Mouse (Mus musculus) effector memory CD4-positive, alpha-beta T cell, adult 5 months (primary cell): ENCODE results near the gene Itga2. TPM values are rescaled to one million over a fixed set of nuclear protein-coding genes. Genes with fewer than 3 reads are reported as not detected.

ENCODE experiments used
- polyA plus RNA-seq: library from polyadenylated mRNA; unstranded; fragments of 100-300 nt; shearing (Covaris generic); gene quantifications from one replicate; pipeline ENCODE4 v1.2.1, GENCODE M21; 2017

Itga2 gene
- polyA plus RNA-seq = 0.31 TPM

DNA sequence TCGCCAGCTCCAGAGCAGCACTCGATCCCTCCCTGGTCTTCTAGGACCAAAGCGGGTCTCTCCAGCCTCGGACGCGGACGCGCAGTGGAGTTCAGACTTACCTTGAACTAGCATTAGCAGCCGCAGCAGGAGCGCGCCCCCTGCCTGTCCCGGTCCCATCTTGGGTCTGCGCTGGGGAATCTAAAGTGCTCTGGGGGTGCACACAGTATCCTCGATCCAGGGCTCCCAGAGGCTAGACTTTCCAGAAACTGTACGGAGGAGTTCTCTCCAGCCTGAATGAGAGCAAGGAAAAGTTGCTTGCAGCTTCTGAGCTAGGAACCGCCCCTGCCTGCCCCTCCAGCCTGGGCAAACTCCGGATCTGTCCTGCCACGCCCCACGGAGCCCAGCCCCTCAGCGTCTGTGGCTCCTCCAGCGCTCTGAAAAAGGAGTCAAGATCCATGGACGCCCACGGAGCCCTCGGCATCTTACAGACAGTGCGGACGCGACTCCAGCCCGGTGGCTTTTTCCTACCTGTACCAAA, at the start of gene Itga2:
Itga2 (minus strand) TSS at position 326 of the 520 bp plus-strand sequence.

DNA sequence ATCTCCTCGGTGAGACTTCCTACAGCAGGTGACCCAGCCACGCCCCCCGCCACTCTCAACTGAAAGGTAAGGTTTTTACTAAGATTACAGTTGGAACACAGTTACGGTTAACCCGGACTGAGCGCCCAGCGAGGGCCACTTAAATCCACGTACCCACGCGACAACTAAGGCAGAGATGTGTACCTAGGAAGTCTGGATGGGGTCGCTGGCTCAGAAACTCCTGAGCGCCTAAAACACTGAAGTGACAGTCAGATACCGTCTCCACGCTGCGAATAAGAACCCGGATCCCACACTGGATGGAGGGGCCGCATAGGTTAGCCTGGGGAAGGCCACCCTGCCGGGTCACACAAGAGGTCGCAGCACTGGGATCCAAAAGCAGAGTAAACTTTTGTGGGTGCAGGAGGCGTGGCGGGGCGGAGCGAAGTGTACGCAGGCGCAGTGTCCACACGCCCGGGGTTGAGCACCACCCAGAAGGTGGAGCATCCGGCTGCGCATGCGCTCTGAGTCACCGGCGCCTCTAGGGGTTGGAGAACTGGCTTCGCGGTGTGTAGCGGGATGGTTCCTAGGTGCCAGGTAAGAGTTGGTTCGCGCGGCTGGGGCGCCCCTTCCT, 114.0 kb downstream of the Itga2 start, which contains the start of gene Mocs2:
Mocs2 (plus strand) TSS at position 486 of the 610 bp plus-strand sequence.

Other genes starting within 250 kb of the Itga2 start
- 22.9 TPM for gene Mocs2, start 113.9 kb downstream of the Itga2 start, polyA plus RNA-seq
- 4.9 TPM for gene Pelo, start 158.1 kb upstream of the Itga2 start, polyA plus RNA-seq
- 5.0 TPM for gene Gm49395, start 169.8 kb upstream of the Itga2 start, polyA plus RNA-seq
- gene Itga1, start 169.9 kb upstream of the Itga2 start, polyA plus RNA-seq = 7.8 TPM